Mouse (Mus musculus): ENCODE data around the gene Btrc. TPM values are rescaled to one million over a fixed set of nuclear protein-coding genes. Genes with fewer than 3 reads are reported as not detected.

Btrc gene
- total and polyA plus RNA-seq, 2 experiments from 2014 or later: 21.9 to 28.5 TPM

GRCm38 (mm10) chr19:45565925-45566715 lies 202.6 kb downstream of the Btrc start:
- 56% methylated on average over 15 of the region's 15 CpGs for WGBS
- H3K36me3 ChIP-seq (replicated peaks; ENCODE audit: control insufficient read depth, insufficient read depth, low read length): no peaks in the 10 kb centered on the region

GRCm38 (mm10) chr19:45567367-45567766 lies 203.8 kb downstream of the Btrc start:
- Histone ChIP-seq H3K4me3 (ENCODE audit: low read depth, low read length) (no peak overlapping the region), H3K4me1 (ENCODE audit: control insufficient read depth, insufficient read depth) (no peaks in the 10 kb centered on the region), H3K9ac (replicated peaks; ENCODE audit: low read depth, low read length) (no peak overlapping the region), H3K9me3 (replicated peaks; ENCODE audit: control insufficient read depth, low read length) (no peaks in the 10 kb centered on the region), H3K36me3 (replicated peaks; ENCODE audit: control insufficient read depth, insufficient read depth, low read length) (peaks cover 8% of the 10 kb centered on the region), H3K4me2 (ENCODE audit: low read depth, low read length) (no peak overlapping the region), H3K27ac (ENCODE audit: low read depth) (no peak overlapping the region), H3K27me3 (ENCODE audit: control insufficient read depth, insufficient read depth, low read length) (no peaks in the 10 kb centered on the region)
- 55% methylated on average over 14 of the region's 14 CpGs for WGBS
- no peak for ATAC-seq (ENCODE audit: insufficient read depth, low read depth)
- no peak for DNase-seq (ENCODE audit: low spot score)
- TF ChIP-seq EP300 (IDR thresholded peaks at IDR 0.05; ENCODE audit: low read depth) (no peak), CTCF (IDR thresholded peaks at IDR 0.05; ENCODE audit: low read depth) (no peak)

More at GRCm38 (mm10) chr19:45565925-45566715, 202.6 kb downstream of the Btrc start:
- no peak for TF ChIP-seq CTCF (IDR thresholded peaks at IDR 0.05; ENCODE audit: low read depth)
- Histone ChIP-seq H3K9ac (replicated peaks; ENCODE audit: low read depth, low read length) (no peak overlapping the region), H3K4me1 (ENCODE audit: control insufficient read depth, insufficient read depth) (no peaks in the 10 kb centered on the region), H3K27me3 (ENCODE audit: control insufficient read depth, insufficient read depth, low read length) (no peaks in the 10 kb centered on the region), H3K4me3 (ENCODE audit: low read depth, low read length) (no peak overlapping the region), H3K27ac (ENCODE audit: low read depth) (no peak overlapping the region), H3K4me2 (ENCODE audit: low read depth, low read length) (no peak overlapping the region), H3K9me3 (replicated peaks; ENCODE audit: control insufficient read depth, low read length) (no peaks in the 10 kb centered on the region)
- ATAC-seq (ENCODE audit: insufficient read depth, low read depth) (no peak), DNase-seq (ENCODE audit: low spot score) (no peak)

GRCm38 (mm10) chr19:45573033-45573432 lies 209.5 kb downstream of the Btrc start:
- Histone ChIP-seq H3K27me3 (ENCODE audit: control insufficient read depth, insufficient read depth, low read length) (no peaks in the 10 kb centered on the region), H3K27ac (ENCODE audit: low read depth) (no peak overlapping the region), H3K4me2 (ENCODE audit: low read depth, low read length) (no peak overlapping the region), H3K9ac (replicated peaks; ENCODE audit: low read depth, low read length) (no peak overlapping the region), H3K36me3 (replicated peaks; ENCODE audit: control insufficient read depth, insufficient read depth, low read length) (peaks cover 20% of the 10 kb centered on the region), H3K4me3 (ENCODE audit: low read depth, low read length) (no peak overlapping the region), H3K4me1 (ENCODE audit: control insufficient read depth, insufficient read depth) (peaks cover 12% of the 10 kb centered on the region), H3K9me3 (replicated peaks; ENCODE audit: control insufficient read depth, low read length) (no peaks in the 10 kb centered on the region)
- TF ChIP-seq EP300 (IDR thresholded peaks at IDR 0.05; ENCODE audit: low read depth) (no peak), CTCF (IDR thresholded peaks at IDR 0.05; ENCODE audit: low read depth) (no peak)
- ATAC-seq (ENCODE audit: insufficient read depth, low read depth): no peak
- no peak for DNase-seq (ENCODE audit: low spot score)
- WGBS: 80% methylated on average over 6 of the region's 6 CpGs

DNA sequence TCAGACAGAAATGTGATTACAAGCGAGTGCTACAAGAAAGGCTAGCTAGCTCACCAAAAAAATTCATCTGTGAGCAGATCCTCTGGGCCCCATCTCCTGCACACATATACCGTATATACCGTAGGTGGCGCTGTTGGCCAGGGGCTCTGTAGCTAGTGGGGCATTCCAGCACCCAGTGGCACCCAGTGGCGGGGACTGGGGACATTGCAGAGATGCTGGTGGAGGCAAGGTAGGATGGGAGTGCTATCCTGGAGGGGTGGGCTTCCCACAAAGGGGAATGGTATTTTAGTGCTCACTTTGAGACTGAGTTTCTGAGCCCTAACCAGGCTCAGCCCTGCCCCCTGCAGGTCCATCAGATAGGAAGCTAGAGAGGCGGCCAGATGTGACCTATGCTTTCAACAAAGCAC lies 210.3 kb downstream of the Btrc start:
- no peak overlapping the region for H3K4me2 ChIP-seq (ENCODE audit: low read depth, low read length)
- no peak overlapping the region for H3K27ac ChIP-seq (ENCODE audit: low read depth)
- no peak overlapping the region for H3K9ac ChIP-seq (replicated peaks; ENCODE audit: low read depth, low read length)
- DNase-seq (ENCODE audit: low spot score) (peak; percentile 60), ATAC-seq (ENCODE audit: insufficient read depth, low read depth) (peak; percentile 81)
- H3K27me3 ChIP-seq (ENCODE audit: control insufficient read depth, insufficient read depth, low read length): no peaks in the 10 kb centered on the region
- WGBS: 18% methylated on average over 6 of the region's 6 CpGs
- H3K4me1 ChIP-seq (ENCODE audit: control insufficient read depth, insufficient read depth): peaks cover 12% of the 10 kb centered on the region
- no peaks in the 10 kb centered on the region for H3K9me3 ChIP-seq (replicated peaks; ENCODE audit: control insufficient read depth, low read length)
- TF ChIP-seq CTCF (IDR thresholded peaks at IDR 0.05; ENCODE audit: low read depth) (peak; percentile 88), EP300 (IDR thresholded peaks at IDR 0.05; ENCODE audit: low read depth) (no peak; the same call in 1 of the 2 replicates)
- no peak overlapping the region for H3K4me3 ChIP-seq (ENCODE audit: low read depth, low read length)
- peaks cover 26% of the 10 kb centered on the region for H3K36me3 ChIP-seq (replicated peaks; ENCODE audit: control insufficient read depth, insufficient read depth, low read length)

GRCm38 (mm10) chr19:45574339-45574898 lies 210.9 kb downstream of the Btrc start:
- peaks cover 16% of the 10 kb centered on the region for H3K4me1 ChIP-seq (ENCODE audit: control insufficient read depth, insufficient read depth)
- ATAC-seq (ENCODE audit: insufficient read depth, low read depth) (no peak), DNase-seq (ENCODE audit: low spot score) (no peak)
- WGBS: 57% methylated on average over 7 of the region's 7 CpGs
- H3K27ac ChIP-seq (ENCODE audit: low read depth): no peak overlapping the region
- H3K9me3 ChIP-seq (replicated peaks; ENCODE audit: control insufficient read depth, low read length): no peaks in the 10 kb centered on the region
- no peak for TF ChIP-seq EP300 (IDR thresholded peaks at IDR 0.05; ENCODE audit: low read depth)
- no peak for TF ChIP-seq CTCF (IDR thresholded peaks at IDR 0.05; ENCODE audit: low read depth)
- no peak overlapping the region for H3K4me2 ChIP-seq (ENCODE audit: low read depth, low read length)
- H3K36me3 ChIP-seq (replicated peaks; ENCODE audit: control insufficient read depth, insufficient read depth, low read length): peaks cover 32% of the 10 kb centered on the region
- H3K4me3 ChIP-seq (ENCODE audit: low read depth, low read length): no peak overlapping the region
- H3K9ac ChIP-seq (replicated peaks; ENCODE audit: low read depth, low read length): no peak overlapping the region
- H3K27me3 ChIP-seq (ENCODE audit: control insufficient read depth, insufficient read depth, low read length): no peaks in the 10 kb centered on the region
